Mouse (Mus musculus): Measurements from ENCODE around the gene Adamts17. TPM values are rescaled to one million over a fixed set of nuclear protein-coding genes. Genes with fewer than 3 reads are reported as not detected.
A peak's percentile ranks its signal among the peaks of the same experiment; 100 is the strongest.

Gene Adamts17
- 2.6 and 3.4 TPM in 2 replicates for polyA plus RNA-seq (2015; fragmentation: Nextera tagmentation; extraction: Ambion mirVana)

GRCm38 (mm10) chr7:66839463-66840007 is at the start of gene Adamts17:
Gene Adamts17, plus strand, starts transcription at chr7:66839735.
- Histone ChIP-seq H3K36me3 (ENCODE audit: control insufficient read depth, insufficient read depth, low read length) (no peaks in the 10 kb centered on the region), H3K9me3 (replicated peaks; ENCODE audit: control insufficient read depth, low read length, poor library complexity, severe bottlenecking) (no peaks in the 10 kb centered on the region), H3K4me3 (ENCODE audit: low read depth, low read length) (peak within 1 kb of the TSS; percentile 52), H3K27me3 (ENCODE audit: control insufficient read depth, insufficient read depth, low read depth, low read length) (peaks cover 2% of the 10 kb centered on the region; the same call in 1 of the 2 replicates), H3K4me2 (ENCODE audit: low read length) (peak within 1 kb of the TSS; percentile 90), H3K27ac (ENCODE audit: low read length) (peak within 1 kb of the TSS; percentile 38), H3K9ac (ENCODE audit: low read depth, low read length) (peak within 1 kb of the TSS; percentile 69), H3K4me1 (ENCODE audit: control insufficient read depth, insufficient read depth, low read length) (peaks cover 5% of the 10 kb centered on the region; the same call in 1 of the 2 replicates)
- peak; percentile 99 for ATAC-seq
- under 1% methylated on average over 30 of the region's 30 CpGs for WGBS

GRCm38 (mm10) chr7:66789860-66790748 is 49.4 kb upstream of the Adamts17 start:
- WGBS: 28% methylated on average over 8 of the region's 8 CpGs
- Histone ChIP-seq H3K27ac (ENCODE audit: low read length) (no peak overlapping the region), H3K27me3 (ENCODE audit: control insufficient read depth, insufficient read depth, low read depth, low read length) (no peaks in the 10 kb centered on the region), H3K4me2 (ENCODE audit: low read length) (no peak overlapping the region), H3K9ac (ENCODE audit: low read depth, low read length) (no peak overlapping the region), H3K4me1 (ENCODE audit: control insufficient read depth, insufficient read depth, low read length) (no peaks in the 10 kb centered on the region), H3K9me3 (replicated peaks; ENCODE audit: control insufficient read depth, low read length, poor library complexity, severe bottlenecking) (no peaks in the 10 kb centered on the region), H3K36me3 (ENCODE audit: control insufficient read depth, insufficient read depth, low read length) (no peaks in the 10 kb centered on the region), H3K4me3 (ENCODE audit: low read depth, low read length) (no peak overlapping the region)
- no peak for ATAC-seq

DNA sequence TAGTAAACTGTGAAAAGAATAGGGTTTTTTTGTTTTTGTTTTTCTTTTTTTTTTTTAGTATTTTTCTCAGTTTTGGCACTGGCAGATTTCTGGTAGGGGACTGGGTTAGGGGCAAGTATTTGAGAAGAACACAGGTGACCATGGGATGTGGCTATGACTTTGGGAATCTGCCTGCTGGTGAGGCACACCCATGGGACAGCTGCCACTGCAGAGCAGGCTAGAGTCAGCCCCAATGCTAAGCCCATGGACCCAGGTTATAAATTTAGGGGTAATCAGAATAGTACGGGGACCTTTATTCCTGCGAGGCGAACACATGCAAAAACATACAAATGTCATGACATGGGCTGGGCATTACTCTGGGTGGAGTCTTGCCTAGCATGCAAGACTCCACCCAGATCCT is 48.5 kb upstream of the Adamts17 start:
- no peak for ATAC-seq

GRCm38 (mm10) chr7:66796909-66797308 is 42.6 kb upstream of the Adamts17 start:
- no peaks in the 10 kb centered on the region for H3K36me3 ChIP-seq (ENCODE audit: control insufficient read depth, insufficient read depth, low read length)
- 66% methylated on average over 1 of the region's 1 CpGs for WGBS
- no peaks in the 10 kb centered on the region for H3K27me3 ChIP-seq (ENCODE audit: control insufficient read depth, insufficient read depth, low read depth, low read length)
- ATAC-seq: no peak
- H3K9me3 ChIP-seq (replicated peaks; ENCODE audit: control insufficient read depth, low read length, poor library complexity, severe bottlenecking): no peaks in the 10 kb centered on the region
- no peak overlapping the region for H3K4me3 ChIP-seq (ENCODE audit: low read depth, low read length)
- H3K27ac ChIP-seq (ENCODE audit: low read length): no peak overlapping the region
- no peak overlapping the region for H3K9ac ChIP-seq (ENCODE audit: low read depth, low read length)
- H3K4me2 ChIP-seq (ENCODE audit: low read length): no peak overlapping the region
- H3K4me1 ChIP-seq (ENCODE audit: control insufficient read depth, insufficient read depth, low read length): no peaks in the 10 kb centered on the region

More for the DNA sequence above, 48.5 kb upstream of the Adamts17 start:
- WGBS: 95% methylated on average over 3 of the region's 3 CpGs
- Histone ChIP-seq H3K4me3 (ENCODE audit: low read depth, low read length) (no peak overlapping the region), H3K4me2 (ENCODE audit: low read length) (no peak overlapping the region), H3K9me3 (replicated peaks; ENCODE audit: control insufficient read depth, low read length, poor library complexity, severe bottlenecking) (no peaks in the 10 kb centered on the region), H3K9ac (ENCODE audit: low read depth, low read length) (no peak overlapping the region), H3K36me3 (ENCODE audit: control insufficient read depth, insufficient read depth, low read length) (no peaks in the 10 kb centered on the region), H3K27me3 (ENCODE audit: control insufficient read depth, insufficient read depth, low read depth, low read length) (no peaks in the 10 kb centered on the region), H3K4me1 (ENCODE audit: control insufficient read depth, insufficient read depth, low read length) (no peaks in the 10 kb centered on the region), H3K27ac (ENCODE audit: low read length) (no peak overlapping the region)

DNA sequence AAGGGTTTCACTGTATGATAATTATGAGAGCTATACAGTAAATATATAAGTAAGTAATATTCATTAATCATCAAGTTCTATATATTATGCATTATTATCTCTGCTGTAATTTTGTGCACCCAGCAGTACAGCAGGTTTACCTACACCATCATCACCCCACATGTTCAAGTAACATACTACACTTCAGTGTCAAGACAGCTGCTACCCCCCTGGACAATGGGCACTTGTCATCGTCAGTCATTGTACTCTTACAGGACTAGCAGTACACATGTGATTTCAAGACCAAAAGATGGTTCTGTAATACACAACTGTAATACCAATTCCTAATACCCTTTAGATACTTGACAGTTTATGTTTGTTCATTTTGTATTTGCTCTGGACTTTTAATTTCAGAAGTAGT is 42.2 kb upstream of the Adamts17 start:
- H3K9me3 ChIP-seq (replicated peaks; ENCODE audit: control insufficient read depth, low read length, poor library complexity, severe bottlenecking): no peaks in the 10 kb centered on the region
- H3K4me1 ChIP-seq (ENCODE audit: control insufficient read depth, insufficient read depth, low read length): no peaks in the 10 kb centered on the region
- H3K9ac ChIP-seq (ENCODE audit: low read depth, low read length): no peak overlapping the region
- no peak for ATAC-seq
- no peak overlapping the region for H3K4me3 ChIP-seq (ENCODE audit: low read depth, low read length)
- H3K27me3 ChIP-seq (ENCODE audit: control insufficient read depth, insufficient read depth, low read depth, low read length): no peaks in the 10 kb centered on the region
- H3K36me3 ChIP-seq (ENCODE audit: control insufficient read depth, insufficient read depth, low read length): no peaks in the 10 kb centered on the region
- H3K27ac ChIP-seq (ENCODE audit: low read length): no peak overlapping the region
- H3K4me2 ChIP-seq (ENCODE audit: low read length): no peak overlapping the region
- 79% methylated on average over 1 of the region's 1 CpGs for WGBS

DNA sequence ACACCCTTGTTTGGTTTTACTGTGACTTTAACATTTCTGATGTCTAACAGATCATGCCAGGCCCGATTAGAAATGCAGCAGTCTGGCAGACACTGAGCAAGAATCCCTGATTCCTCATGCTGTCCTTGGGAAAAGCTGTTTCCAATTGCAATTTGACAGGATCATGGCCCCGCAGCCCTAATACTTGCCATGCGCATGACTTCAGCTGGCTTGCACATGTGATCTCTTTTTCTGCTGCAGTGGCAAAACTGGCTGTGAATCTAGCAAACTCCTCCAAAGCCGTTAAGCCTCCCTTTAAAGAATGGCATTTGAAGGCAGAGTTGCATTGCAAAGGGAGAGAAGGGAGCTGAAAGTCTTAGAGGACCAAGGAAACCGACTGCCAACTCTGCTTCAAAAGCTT is 40.7 kb upstream of the Adamts17 start:
- no peak overlapping the region for H3K9ac ChIP-seq (ENCODE audit: low read depth, low read length)
- H3K4me3 ChIP-seq (ENCODE audit: low read depth, low read length): no peak overlapping the region
- no peaks in the 10 kb centered on the region for H3K9me3 ChIP-seq (replicated peaks; ENCODE audit: control insufficient read depth, low read length, poor library complexity, severe bottlenecking)
- H3K4me1 ChIP-seq (ENCODE audit: control insufficient read depth, insufficient read depth, low read length): no peaks in the 10 kb centered on the region
- H3K27ac ChIP-seq (ENCODE audit: low read length): peak overlapping the region; percentile 23; the same call in 1 of the 2 replicates
- ATAC-seq: no peak
- no peaks in the 10 kb centered on the region for H3K36me3 ChIP-seq (ENCODE audit: control insufficient read depth, insufficient read depth, low read length)
- 19% methylated on average over 5 of the region's 5 CpGs for WGBS
- H3K4me2 ChIP-seq (ENCODE audit: low read length): no peak overlapping the region
- H3K27me3 ChIP-seq (ENCODE audit: control insufficient read depth, insufficient read depth, low read depth, low read length): no peaks in the 10 kb centered on the region

DNA sequence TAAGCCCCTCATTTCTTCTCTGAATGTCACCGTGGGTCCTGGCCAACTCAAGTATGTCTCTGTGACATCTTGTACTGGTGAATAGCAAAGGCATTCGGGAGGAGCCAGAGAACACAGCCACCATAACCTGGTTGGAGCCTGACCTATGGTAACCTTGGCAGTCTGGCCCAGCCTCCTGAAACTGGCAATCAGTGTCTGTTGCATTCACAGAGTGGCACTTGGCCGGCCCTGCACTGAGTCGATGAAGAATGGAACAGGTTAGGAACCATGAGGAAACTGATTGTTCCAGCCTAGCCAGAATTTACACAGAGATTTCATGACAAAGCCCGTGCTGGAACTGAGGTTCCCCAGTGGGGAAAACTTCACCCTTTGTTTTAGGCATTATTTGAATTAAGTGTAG is 38.8 kb upstream of the Adamts17 start:
- 70% methylated on average over 5 of the region's 5 CpGs for WGBS

GRCm38 (mm10) chr7:66801785-66802184 is 37.8 kb upstream of the Adamts17 start:
- Histone ChIP-seq H3K27me3 (ENCODE audit: control insufficient read depth, insufficient read depth, low read depth, low read length) (no peaks in the 10 kb centered on the region), H3K4me2 (ENCODE audit: low read length) (no peak overlapping the region), H3K36me3 (ENCODE audit: control insufficient read depth, insufficient read depth, low read length) (no peaks in the 10 kb centered on the region), H3K27ac (ENCODE audit: low read length) (no peak overlapping the region), H3K4me1 (ENCODE audit: control insufficient read depth, insufficient read depth, low read length) (no peaks in the 10 kb centered on the region), H3K4me3 (ENCODE audit: low read depth, low read length) (no peak overlapping the region), H3K9ac (ENCODE audit: low read depth, low read length) (no peak overlapping the region), H3K9me3 (replicated peaks; ENCODE audit: control insufficient read depth, low read length, poor library complexity, severe bottlenecking) (no peaks in the 10 kb centered on the region)
- ATAC-seq: no peak

More for the DNA sequence above, 38.8 kb upstream of the Adamts17 start:
- Histone ChIP-seq H3K4me3 (ENCODE audit: low read depth, low read length) (no peak overlapping the region), H3K36me3 (ENCODE audit: control insufficient read depth, insufficient read depth, low read length) (no peaks in the 10 kb centered on the region), H3K27ac (ENCODE audit: low read length) (no peak overlapping the region), H3K4me2 (ENCODE audit: low read length) (no peak overlapping the region), H3K9ac (ENCODE audit: low read depth, low read length) (no peak overlapping the region), H3K4me1 (ENCODE audit: control insufficient read depth, insufficient read depth, low read length) (no peaks in the 10 kb centered on the region), H3K9me3 (replicated peaks; ENCODE audit: control insufficient read depth, low read length, poor library complexity, severe bottlenecking) (no peaks in the 10 kb centered on the region), H3K27me3 (ENCODE audit: control insufficient read depth, insufficient read depth, low read depth, low read length) (no peaks in the 10 kb centered on the region)
- ATAC-seq: no peak

DNA sequence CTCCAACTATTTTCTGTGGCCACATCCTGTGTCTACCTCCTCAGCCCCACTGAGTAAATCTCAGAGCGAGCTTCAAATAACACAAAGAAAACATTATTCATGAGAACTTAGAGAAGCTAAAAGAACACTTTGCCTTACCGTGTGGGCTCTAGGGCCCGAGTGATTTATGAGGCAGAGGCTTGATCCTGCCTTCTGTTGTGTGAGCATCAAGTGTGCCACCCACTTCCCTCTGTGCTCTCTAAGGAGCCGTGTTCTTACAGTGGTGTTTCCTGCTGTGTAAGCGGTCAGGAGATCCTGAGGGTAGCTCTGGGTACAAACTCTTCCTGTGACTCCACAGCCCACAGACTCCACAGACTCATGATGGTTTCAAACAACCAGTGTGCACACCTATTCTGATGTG is 35.7 kb upstream of the Adamts17 start:
- no peaks in the 10 kb centered on the region for H3K9me3 ChIP-seq (replicated peaks; ENCODE audit: control insufficient read depth, low read length, poor library complexity, severe bottlenecking)
- no peak overlapping the region for H3K27ac ChIP-seq (ENCODE audit: low read length)
- 44% methylated on average over 5 of the region's 5 CpGs for WGBS
- no peaks in the 10 kb centered on the region for H3K4me1 ChIP-seq (ENCODE audit: control insufficient read depth, insufficient read depth, low read length)
- no peak overlapping the region for H3K4me2 ChIP-seq (ENCODE audit: low read length)
- no peak overlapping the region for H3K4me3 ChIP-seq (ENCODE audit: low read depth, low read length)
- no peak overlapping the region for H3K9ac ChIP-seq (ENCODE audit: low read depth, low read length)
- H3K27me3 ChIP-seq (ENCODE audit: control insufficient read depth, insufficient read depth, low read depth, low read length): no peaks in the 10 kb centered on the region
- H3K36me3 ChIP-seq (ENCODE audit: control insufficient read depth, insufficient read depth, low read length): no peaks in the 10 kb centered on the region
- ATAC-seq: no peak
